Mouse (Mus musculus) splenic B cell, adult 2 months (primary cell): Measurements from ENCODE around the gene Ola1.
A peak's percentile ranks its signal among the peaks of the same experiment; 100 is the strongest.

Experiments used
- DNase-seq: peaks from one replicate; pipeline ENCODE4 v3.0.0-alpha.2; 2011; ENCODE audit warnings: low read depth, low spot score
- H3K27me3 ChIP-seq: 2 replicates; pipeline ENCODE4 v1.6.1; 2012; ENCODE audit warnings: mild to moderate bottlenecking, low read length, moderate library complexity, mixed read lengths; ENCODE audit not compliant: control insufficient read depth, poor library complexity, insufficient read depth, severe bottlenecking
- H3K36me3 ChIP-seq: 2 replicates; pipeline ENCODE4 v1.6.1; 2012; ENCODE audit warnings: mild to moderate bottlenecking, low read length, moderate library complexity, mixed read lengths; ENCODE audit not compliant: control insufficient read depth, poor library complexity, insufficient read depth, severe bottlenecking

The Ola1 gene

DNA sequence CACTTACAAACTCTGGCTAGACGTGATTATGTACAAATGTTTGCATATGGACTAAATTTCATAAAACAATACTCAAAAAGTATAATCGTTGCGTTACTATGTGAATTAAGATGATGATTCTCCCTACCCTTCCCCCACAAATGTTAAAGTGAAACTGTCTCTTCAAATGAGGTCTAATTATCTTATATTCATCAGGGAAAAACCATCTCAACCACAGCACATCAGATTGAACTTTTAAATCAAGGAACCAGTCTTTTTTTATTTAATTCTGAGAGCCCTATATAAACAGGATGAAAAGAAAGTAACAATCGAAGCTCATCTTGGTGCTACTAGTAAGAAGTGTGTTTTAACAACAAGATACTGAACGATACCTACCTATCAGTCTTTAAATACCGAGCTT is 14.4 kb downstream of the Ola1 start:
- Histone ChIP-seq H3K27me3 (no peaks in the 10 kb centered on the region), H3K36me3 (0 out of 2 replicates have a peak, but pooled peaks cover 1% of the 10 kb centered on the region)
- DNase-seq = no peak

DNA sequence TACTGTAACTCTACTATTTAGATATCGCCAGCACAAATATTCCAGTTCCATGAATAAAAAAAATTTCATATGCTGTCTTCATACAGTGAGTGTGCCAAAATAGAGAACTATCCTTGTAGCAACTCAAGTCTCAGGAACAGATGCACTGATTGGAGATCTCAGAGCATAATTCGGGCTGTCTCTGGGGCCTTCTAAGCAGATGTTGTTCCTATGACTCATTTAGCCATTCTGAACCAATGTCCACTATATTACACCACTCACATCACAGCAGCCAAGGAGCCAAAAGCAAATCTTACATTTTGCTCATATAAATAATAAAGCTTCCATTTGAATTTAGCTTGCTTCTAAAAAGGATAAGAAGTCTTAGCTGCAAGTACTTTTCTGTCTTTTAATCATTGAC is 30.2 kb downstream of the Ola1 start:
- no peak for DNase-seq
- Histone ChIP-seq H3K36me3 (no peaks in the 10 kb centered on the region), H3K27me3 (no peaks in the 10 kb centered on the region)

DNA sequence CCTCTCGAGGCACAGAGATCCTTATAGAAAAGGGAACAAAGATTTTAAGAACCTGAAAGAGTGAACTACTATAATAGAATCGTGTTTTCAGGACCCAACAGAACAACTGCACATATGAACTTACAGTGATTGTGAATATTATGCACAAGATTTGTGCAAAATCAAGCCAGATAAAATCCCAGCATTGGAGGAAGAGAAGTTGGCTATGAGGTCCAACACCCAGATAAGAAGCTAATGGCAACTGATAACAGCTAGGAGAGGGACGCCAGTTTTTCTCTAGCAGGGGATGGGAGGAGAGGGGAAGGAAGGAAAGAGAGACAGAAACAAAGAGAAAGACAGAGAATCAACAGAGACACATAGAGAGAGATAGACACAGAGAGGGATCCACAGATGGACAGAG is 33.5 kb downstream of the Ola1 start:
- H3K36me3 ChIP-seq = no peaks in the 10 kb centered on the region
- DNase-seq = no peak
- H3K27me3 ChIP-seq = no peaks in the 10 kb centered on the region

DNA sequence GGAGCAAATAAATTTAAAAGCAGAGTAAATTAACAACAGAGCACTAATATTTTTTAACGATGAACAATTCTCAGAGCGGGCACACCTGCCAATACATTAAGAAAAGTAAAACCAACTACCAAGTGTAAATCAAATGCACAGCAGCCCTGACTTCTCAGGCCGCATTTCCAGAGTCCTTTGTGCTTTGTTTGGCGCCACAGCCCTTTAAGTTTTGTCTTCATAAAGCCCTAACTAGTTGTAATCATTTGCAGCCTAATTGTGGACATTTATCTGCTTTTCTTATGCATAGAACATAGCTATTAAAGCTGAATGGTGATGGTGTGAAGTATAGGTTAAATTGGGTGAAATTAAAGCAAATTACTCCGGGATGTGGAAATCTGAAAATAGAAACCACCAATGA is 49.2 kb downstream of the Ola1 start:
- no peak for DNase-seq
- no peaks in the 10 kb centered on the region for H3K27me3 ChIP-seq

DNA sequence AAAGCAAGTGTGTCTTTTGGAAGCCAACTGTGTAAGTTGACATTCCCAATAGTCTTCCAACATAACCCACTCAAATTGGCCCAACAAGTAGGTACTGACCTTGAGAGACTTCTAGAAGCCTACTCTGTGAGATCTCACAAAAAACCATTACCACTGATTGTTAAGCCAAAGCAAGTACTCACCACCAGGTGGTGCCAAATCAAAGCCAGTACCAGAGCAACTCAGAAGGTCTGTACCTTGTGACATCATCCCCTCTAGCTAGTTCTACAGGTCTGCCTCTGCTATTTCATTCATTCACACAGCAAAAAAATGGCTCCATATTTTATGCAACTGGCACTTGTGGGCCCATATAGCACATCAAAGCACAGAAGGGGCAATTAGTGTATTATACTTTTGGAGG is 51.6 kb downstream of the Ola1 start:
- H3K27me3 ChIP-seq = no peaks in the 10 kb centered on the region
- no peaks in the 10 kb centered on the region for H3K36me3 ChIP-seq
- peak; percentile 83 for DNase-seq

More for the DNA sequence above, 49.2 kb downstream of the Ola1 start:
- no peaks in the 10 kb centered on the region for H3K36me3 ChIP-seq

DNA sequence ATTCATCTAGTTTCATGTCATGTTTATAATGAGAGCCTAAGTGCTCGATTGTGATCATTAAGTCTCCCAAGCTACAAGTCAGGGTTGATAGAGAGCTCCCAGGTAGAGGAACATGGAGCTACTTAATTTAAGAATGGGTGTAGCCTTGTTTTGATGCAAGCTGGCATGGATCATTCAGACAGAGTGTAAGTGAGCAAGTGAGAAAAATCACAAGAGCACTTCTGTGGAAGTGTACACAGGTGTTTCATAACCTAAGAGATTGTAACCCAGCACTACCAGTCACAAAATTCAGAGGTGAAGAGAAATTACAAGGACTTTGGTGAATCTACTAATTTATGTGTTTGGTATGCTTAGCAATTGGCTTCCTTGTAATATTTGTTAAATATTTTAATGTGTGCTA is 54.1 kb downstream of the Ola1 start:
- no peak for DNase-seq
- Histone ChIP-seq H3K27me3 (no peaks in the 10 kb centered on the region), H3K36me3 (no peaks in the 10 kb centered on the region)

DNA sequence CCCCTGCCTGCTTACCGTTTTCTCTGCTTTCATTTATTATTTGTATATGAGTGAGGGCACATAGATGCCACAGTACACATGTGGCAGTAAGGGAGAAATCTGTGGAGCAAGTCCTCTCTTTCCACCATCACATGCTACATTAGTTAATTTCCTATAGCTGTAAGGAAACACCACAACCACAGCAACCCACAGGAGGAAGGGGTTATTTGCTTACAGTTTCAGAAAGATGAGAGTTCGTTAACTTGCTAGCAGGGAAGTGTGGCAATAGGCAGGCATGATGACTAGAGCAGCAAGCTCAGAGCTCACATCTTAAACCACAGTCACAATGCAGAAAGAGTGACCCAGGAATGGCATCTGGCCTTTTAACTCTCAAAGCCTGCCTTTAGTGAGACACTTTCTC is 58.0 kb downstream of the Ola1 start:
- H3K36me3 ChIP-seq = no peaks in the 10 kb centered on the region
- H3K27me3 ChIP-seq = no peaks in the 10 kb centered on the region
- peak; percentile 40 for DNase-seq

DNA sequence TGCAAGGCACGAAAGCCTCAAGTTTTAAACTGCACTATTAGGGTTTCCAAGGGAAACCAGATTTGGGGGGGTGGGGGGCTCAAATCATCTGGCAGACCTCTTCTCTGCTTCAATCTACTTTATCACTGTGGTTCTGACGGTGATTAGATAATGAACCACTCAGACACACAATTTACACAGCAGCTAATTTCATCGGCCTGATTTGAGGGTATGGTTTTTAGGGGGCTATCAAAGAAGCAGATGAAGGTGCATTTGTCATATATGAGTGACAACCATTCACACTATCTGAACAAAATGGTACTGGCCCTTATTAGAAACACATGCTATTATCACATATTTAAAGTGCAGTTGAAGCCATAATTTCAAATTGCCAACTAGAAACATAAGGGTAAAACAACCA is 61.5 kb downstream of the Ola1 start:
- Histone ChIP-seq H3K36me3 (0 out of 2 replicates have a peak, but pooled peaks cover under 1% of the 10 kb centered on the region), H3K27me3 (no peaks in the 10 kb centered on the region)
- DNase-seq = no peak

DNA sequence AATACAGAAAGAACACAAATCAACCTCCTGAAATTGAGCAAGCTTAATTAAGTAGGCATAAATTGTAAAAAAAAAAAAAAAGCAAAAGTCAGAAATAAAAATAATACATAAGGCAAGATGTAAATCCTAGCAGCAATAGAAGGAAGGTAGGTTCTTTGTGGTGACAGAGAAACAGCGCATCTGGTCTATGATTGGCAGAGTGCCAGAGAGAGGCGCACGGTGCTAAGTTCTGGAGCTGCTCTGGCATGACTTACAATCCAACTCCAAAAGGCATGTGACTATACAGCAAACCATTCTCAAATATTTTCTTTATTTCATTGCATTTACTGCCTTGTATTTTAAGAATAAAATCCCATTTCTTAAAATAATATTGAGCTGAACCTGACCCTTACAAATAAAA is 68.2 kb downstream of the Ola1 start:
- Histone ChIP-seq H3K27me3 (no peaks in the 10 kb centered on the region), H3K36me3 (0 out of 2 replicates have a peak, but pooled peaks cover 2% of the 10 kb centered on the region)
- DNase-seq = no peak

DNA sequence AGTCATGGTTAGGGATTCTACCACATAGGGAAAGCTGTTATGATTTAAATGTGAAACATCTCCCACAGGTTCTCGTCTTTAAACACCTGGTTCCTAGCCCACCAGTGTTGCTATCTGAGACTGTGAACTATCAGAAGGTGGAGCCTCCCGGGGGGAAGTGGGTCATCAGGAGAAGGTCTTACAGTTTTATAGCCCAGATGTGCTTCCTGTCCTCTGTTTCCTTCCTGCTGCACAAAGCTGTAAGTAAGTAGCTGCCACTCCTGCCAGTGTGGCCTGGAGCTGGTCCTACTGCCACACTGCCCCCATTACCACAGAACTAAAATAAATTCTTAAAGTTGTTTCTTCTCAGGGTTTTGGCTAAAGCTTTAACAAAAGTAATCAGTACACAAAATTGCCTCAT is 72.6 kb downstream of the Ola1 start:
- Histone ChIP-seq H3K27me3 (no peaks in the 10 kb centered on the region), H3K36me3 (no peaks in the 10 kb centered on the region)
- peak; percentile 6 for DNase-seq

DNA sequence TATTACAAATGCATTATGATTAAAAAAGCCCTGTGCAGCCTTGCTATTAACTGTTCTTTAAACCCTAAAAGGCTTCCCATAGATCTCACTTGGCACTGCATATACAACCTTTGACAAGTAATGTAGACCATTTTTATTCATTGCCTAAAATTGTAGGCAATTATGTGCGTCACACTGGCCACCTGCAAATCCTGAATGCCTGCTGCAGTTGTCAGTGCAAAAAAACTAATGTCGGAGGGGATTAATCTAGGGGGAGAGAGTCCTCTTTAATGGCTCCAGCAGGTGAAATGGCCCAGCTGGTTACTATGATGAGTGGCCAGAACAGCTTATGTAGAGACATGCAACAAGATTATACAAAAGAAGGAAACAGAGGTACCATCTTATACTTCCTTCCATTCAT is 75.0 kb downstream of the Ola1 start:
- Histone ChIP-seq H3K27me3 (no peaks in the 10 kb centered on the region), H3K36me3 (no peaks in the 10 kb centered on the region)
- DNase-seq = no peak

DNA sequence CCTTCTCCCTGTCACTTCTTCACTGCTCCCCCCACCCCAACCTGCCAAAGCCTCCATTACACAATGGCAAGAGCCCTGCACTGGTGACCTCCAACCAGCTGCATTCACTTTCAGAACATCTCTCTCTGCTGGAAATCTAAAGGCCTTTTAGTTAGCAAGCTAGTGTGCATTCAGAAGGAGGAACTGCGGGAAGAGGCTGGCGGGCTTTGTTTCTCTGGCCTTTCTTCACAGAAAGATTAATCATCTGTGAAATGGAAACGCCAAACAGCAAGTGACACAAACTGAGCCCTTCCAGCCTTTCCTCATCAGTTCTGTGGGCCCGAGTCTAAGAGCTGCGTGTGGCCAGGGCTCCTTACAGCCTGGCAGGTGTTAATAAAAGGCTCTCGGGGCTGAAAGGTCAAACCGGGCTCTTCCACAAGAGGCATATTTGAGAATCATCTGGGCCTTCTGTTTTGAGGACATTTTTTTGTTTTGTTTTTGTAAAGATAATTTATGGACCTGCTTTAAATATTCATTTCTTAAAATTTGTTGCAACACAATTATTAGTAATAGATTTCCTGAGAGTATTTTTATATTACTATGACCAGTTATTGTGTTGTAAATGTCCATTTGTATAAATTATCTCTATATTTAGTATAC is 75.8 kb downstream of the Ola1 start:
- Histone ChIP-seq H3K36me3 (no peaks in the 10 kb centered on the region), H3K27me3 (no peaks in the 10 kb centered on the region)
- no peak for DNase-seq

DNA sequence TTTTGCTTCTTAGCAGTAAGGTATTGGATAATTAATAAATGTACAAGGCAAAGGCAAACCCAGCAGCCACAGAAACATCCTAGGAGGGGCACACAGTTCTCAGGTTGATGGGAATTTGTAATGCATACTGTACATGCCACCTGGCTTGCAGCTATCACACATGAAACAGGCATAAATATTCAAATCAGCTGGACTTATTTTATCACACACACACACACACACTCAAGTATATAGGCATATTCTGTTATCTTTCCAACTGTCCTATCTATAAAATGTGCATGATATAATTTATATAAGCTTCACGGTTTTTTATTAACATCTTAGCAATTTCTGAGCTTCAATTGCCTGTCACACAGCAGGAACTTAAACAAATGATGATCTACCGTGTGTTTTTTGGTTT is 85.8 kb downstream of the Ola1 start:
- H3K36me3 ChIP-seq = no peaks in the 10 kb centered on the region
- H3K27me3 ChIP-seq = no peaks in the 10 kb centered on the region
- DNase-seq = no peak

DNA sequence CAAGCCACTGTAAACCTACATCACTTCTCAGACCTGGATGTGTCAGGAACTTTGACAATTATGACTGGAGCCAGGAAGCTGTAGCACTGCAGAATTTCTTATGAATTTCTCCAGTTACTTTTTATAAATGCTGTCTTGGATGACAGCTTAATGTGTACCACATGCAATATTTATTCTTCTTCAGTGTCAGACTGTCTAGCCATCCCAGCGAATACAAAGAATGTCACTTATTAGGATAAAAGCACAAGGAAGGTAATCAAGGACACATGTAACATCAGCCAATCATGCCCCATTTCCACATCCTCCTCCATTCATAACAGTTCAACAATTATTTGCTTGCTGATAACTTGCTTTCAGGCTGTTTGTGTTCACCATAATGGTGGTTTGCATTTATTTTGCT is 91.0 kb downstream of the Ola1 start:
- no peaks in the 10 kb centered on the region for H3K36me3 ChIP-seq
- no peak for DNase-seq
- no peaks in the 10 kb centered on the region for H3K27me3 ChIP-seq

DNA sequence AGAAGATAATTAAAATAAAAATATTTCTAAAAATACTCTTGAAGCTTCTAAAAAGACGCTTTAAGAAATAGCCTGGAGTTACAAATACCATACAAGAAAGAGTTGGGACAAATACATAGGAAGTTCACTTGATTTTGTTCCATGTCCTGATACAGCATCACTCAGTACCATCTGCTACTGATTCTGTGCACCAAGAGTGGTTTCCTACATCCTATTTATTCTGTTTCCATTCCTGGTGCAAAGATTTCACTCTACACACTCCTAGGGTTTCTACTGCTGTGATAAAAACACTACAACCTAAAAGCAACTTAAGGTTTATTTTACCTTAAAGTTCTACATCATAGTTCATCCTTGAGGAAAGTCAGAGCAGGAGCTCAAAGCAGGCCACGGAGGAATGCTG is 99.9 kb downstream of the Ola1 start:
- H3K36me3 ChIP-seq = no peaks in the 10 kb centered on the region
- no peak for DNase-seq
- no peaks in the 10 kb centered on the region for H3K27me3 ChIP-seq

DNA sequence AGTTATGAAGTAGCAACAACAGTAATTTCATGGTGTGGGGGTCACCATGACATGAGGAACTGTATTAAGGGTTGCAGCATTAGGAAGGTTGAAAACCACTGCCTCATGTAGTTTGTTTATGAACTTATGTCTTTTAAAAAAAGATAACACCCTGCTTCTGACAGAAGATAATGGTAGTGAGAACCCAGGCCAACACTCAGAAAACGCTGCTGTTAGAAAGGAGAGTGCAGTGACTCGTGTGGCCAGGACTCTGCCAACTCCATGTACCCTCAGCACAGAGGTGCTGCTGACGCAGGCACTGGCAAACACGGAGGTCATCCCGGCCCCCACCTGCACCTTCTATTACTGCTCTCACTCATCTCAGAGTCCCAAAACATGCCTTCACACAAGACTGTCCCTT is 111.6 kb downstream of the Ola1 start:
- H3K27me3 ChIP-seq = no peaks in the 10 kb centered on the region
- no peak for DNase-seq
- H3K36me3 ChIP-seq = no peaks in the 10 kb centered on the region
